8 mouse cellular contexts compared by ENCODE assay signal in genomic region chr1:194879324-194880233, GRCm38 (mm10). TPM values are rescaled to one million over a fixed set of nuclear protein-coding genes. Genes with fewer than 3 reads are reported as not detected.
A peak's percentile ranks its signal among the peaks of the same experiment; 100 is the strongest.
DNase-seq lines count a peak whose midpoint lies in the region; ATAC-seq lines count a peak whose summit lies in the region.

No protein-coding gene starts in this region.

- ATAC-seq in hindbrain, embryonic 14.5 days (ENCODE audit: low FRiP score): peak; percentile 88

- H3K4me1 ChIP-seq in hindbrain, embryonic 14.5 days (replicated peaks; ENCODE audit: control insufficient read depth, insufficient read depth, low read length): no peaks in the 10 kb centered on the region

- peak overlapping the region; percentile 27; the same call in 1 of the 2 replicates for H3K4me2 ChIP-seq in hindbrain, embryonic 14.5 days (replicated peaks)

- H3K27ac ChIP-seq in hindbrain, embryonic 14.5 days: no peak overlapping the region

- no peaks in the 10 kb centered on the region for H3K27me3 ChIP-seq in hindbrain, embryonic 14.5 days (ENCODE audit: control insufficient read depth, insufficient read depth, low read length)

- peak; percentile 99 for DNase-seq in NIH3T3 (ENCODE audit: low read depth)
- peak; percentile 96 to 98 for DNase-seq in cerebellum, postnatal 10 days
- peak; percentile 83 to 93 for DNase-seq in frontal cortex, postnatal 14 days (ENCODE audit: low spot score in 2 of 2)
- peak; percentile 95 for DNase-seq in hindbrain, embryonic 14.5 days (ENCODE audit: low spot score)
- peak; percentile 96 to 97 for DNase-seq in layer of hippocampus, postnatal 36 days
- DNase-seq in lung, postnatal 36 days: peak; percentile 96
- peak; percentile 92 for DNase-seq in retina, postnatal 1 day
- peak; percentile 92 to 94 for DNase-seq in urinary bladder, adult 18-20 months (ENCODE audit: low spot score in 2 of 2)

- H3K9ac ChIP-seq in hindbrain, embryonic 14.5 days: no peak overlapping the region

- no peak overlapping the region for H3K4me3 ChIP-seq in hindbrain, embryonic 14.5 days (replicated peaks; ENCODE audit: low read length)

- no peaks in the 10 kb centered on the region for H3K36me3 ChIP-seq in hindbrain, embryonic 14.5 days (replicated peaks; ENCODE audit: control insufficient read depth, insufficient read depth)

- WGBS in hindbrain, embryonic 14.5 days: 26% methylated on average over 22 of the region's 22 CpGs

- no peaks in the 10 kb centered on the region for H3K9me3 ChIP-seq in hindbrain, embryonic 14.5 days (ENCODE audit: control insufficient read depth, low read length)

RNA-seq across cellular contexts. Expression of gene Cd34, which starts 59.0 kb away (rescaled TPM):
- 38.3 and 38.6 TPM in 2 replicates for polyA plus RNA-seq in hindbrain, embryonic 14.5 days (2014; fragmentation: Nextera tagmentation; extraction: Ambion mirVana)
- total RNA-seq in layer of hippocampus, postnatal 36 days (2021): 10 to 100 TPM; 24.8 to 27.2 TPM
